Mouse (Mus musculus): Measurements from ENCODE around the gene Sapcd1. TPM values are rescaled to one million over a fixed set of nuclear protein-coding genes. Genes with fewer than 3 reads are reported as not detected.
A peak's percentile ranks its signal among the peaks of the same experiment; 100 is the strongest.
"Not testable (repeated sequence)": the region's sequence is repeated elsewhere in the genome, so short reads cannot be mapped to it uniquely, and the experiment has no call there.

Sapcd1 gene
- polyA plus RNA-seq, 1 experiment from 2014 or later = 6.6 TPM

GRCm38 (mm10) chr17:35034896-35035295, 7.1 kb upstream of the Sapcd1 start:
- no peak overlapping the region for H3K4me2 ChIP-seq (replicated peaks; ENCODE audit: low read depth, low read length)
- no peak overlapping the region for H3K9ac ChIP-seq (ENCODE audit: low read depth, low read length)
- no peak overlapping the region for H3K4me3 ChIP-seq (ENCODE audit: low read length)
- no peaks in the 10 kb centered on the region for H3K9me3 ChIP-seq (ENCODE audit: control insufficient read depth, low read length)
- no peaks in the 10 kb centered on the region for H3K36me3 ChIP-seq (ENCODE audit: control insufficient read depth, insufficient read depth, low read length)
- ATAC-seq (ENCODE audit: low FRiP score, low TSS enrichment) = no peak
- no peaks in the 10 kb centered on the region for H3K27me3 ChIP-seq (ENCODE audit: control insufficient read depth, insufficient read depth, low read length)
- H3K4me1 ChIP-seq (ENCODE audit: control insufficient read depth, insufficient read depth, low read length) = no peaks in the 10 kb centered on the region
- WGBS = 83% methylated on average over 6 of the region's 6 CpGs
- no peak overlapping the region for H3K27ac ChIP-seq (ENCODE audit: low read depth, low read length)

- not testable (repeated sequence) for H3K4me2 ChIP-seq (replicated peaks; ENCODE audit: low read depth, low read length); H3K27ac ChIP-seq (ENCODE audit: low read depth, low read length); ATAC-seq (ENCODE audit: low FRiP score, low TSS enrichment); H3K4me3 ChIP-seq (ENCODE audit: low read length); H3K27me3 ChIP-seq (ENCODE audit: control insufficient read depth, insufficient read depth, low read length); H3K36me3 ChIP-seq (ENCODE audit: control insufficient read depth, insufficient read depth, low read length); H3K4me1 ChIP-seq (ENCODE audit: control insufficient read depth, insufficient read depth, low read length); H3K9ac ChIP-seq (ENCODE audit: low read depth, low read length); H3K9me3 ChIP-seq (ENCODE audit: control insufficient read depth, low read length)
- 86% methylated on average over 1 of the region's 1 CpGs for WGBS
Observed at GRCm38 (mm10) chr17:35033703-35034102, 5.9 kb upstream of the Sapcd1 start.

- no peak for ATAC-seq (ENCODE audit: low FRiP score, low TSS enrichment)
- H3K9me3 ChIP-seq (ENCODE audit: control insufficient read depth, low read length) = no peaks in the 10 kb centered on the region
- H3K4me1 ChIP-seq (ENCODE audit: control insufficient read depth, insufficient read depth, low read length) = 0 out of 2 replicates have a peak, but pooled peaks cover 4% of the 10 kb centered on the region
- no peak overlapping the region for H3K4me2 ChIP-seq (replicated peaks; ENCODE audit: low read depth, low read length)
- H3K36me3 ChIP-seq (ENCODE audit: control insufficient read depth, insufficient read depth, low read length) = no peaks in the 10 kb centered on the region
- no peaks in the 10 kb centered on the region for H3K27me3 ChIP-seq (ENCODE audit: control insufficient read depth, insufficient read depth, low read length)
- no peak overlapping the region for H3K9ac ChIP-seq (ENCODE audit: low read depth, low read length)
- no peak overlapping the region for H3K4me3 ChIP-seq (ENCODE audit: low read length)
- 71% methylated on average over 8 of the region's 8 CpGs for WGBS
- H3K27ac ChIP-seq (ENCODE audit: low read depth, low read length) = no peak overlapping the region
Observed at GRCm38 (mm10) chr17:35032323-35032870, 4.6 kb upstream of the Sapcd1 start.

GRCm38 (mm10) chr17:35031880-35032279, 4.1 kb upstream of the Sapcd1 start:
- H3K4me2 ChIP-seq (replicated peaks; ENCODE audit: low read depth, low read length) = no peak overlapping the region
- no peaks in the 10 kb centered on the region for H3K36me3 ChIP-seq (ENCODE audit: control insufficient read depth, insufficient read depth, low read length)
- H3K4me1 ChIP-seq (ENCODE audit: control insufficient read depth, insufficient read depth, low read length) = 0 out of 2 replicates have a peak, but pooled peaks cover 4% of the 10 kb centered on the region
- H3K9me3 ChIP-seq (ENCODE audit: control insufficient read depth, low read length) = no peaks in the 10 kb centered on the region
- H3K27ac ChIP-seq (ENCODE audit: low read depth, low read length) = no peak overlapping the region
- no peak for ATAC-seq (ENCODE audit: low FRiP score, low TSS enrichment)
- no peak overlapping the region for H3K9ac ChIP-seq (ENCODE audit: low read depth, low read length)
- 76% methylated on average over 7 of the region's 7 CpGs for WGBS
- H3K27me3 ChIP-seq (ENCODE audit: control insufficient read depth, insufficient read depth, low read length) = no peaks in the 10 kb centered on the region
- H3K4me3 ChIP-seq (ENCODE audit: low read length) = no peak overlapping the region

GRCm38 (mm10) chr17:35031272-35031671, 3.5 kb upstream of the Sapcd1 start:
- H3K9me3 ChIP-seq (ENCODE audit: control insufficient read depth, low read length) = no peaks in the 10 kb centered on the region
- H3K27me3 ChIP-seq (ENCODE audit: control insufficient read depth, insufficient read depth, low read length) = no peaks in the 10 kb centered on the region
- no peak overlapping the region for H3K27ac ChIP-seq (ENCODE audit: low read depth, low read length)
- 0 out of 2 replicates have a peak, but pooled peaks cover 6% of the 10 kb centered on the region for H3K4me1 ChIP-seq (ENCODE audit: control insufficient read depth, insufficient read depth, low read length)
- no peaks in the 10 kb centered on the region for H3K36me3 ChIP-seq (ENCODE audit: control insufficient read depth, insufficient read depth, low read length)
- no peak overlapping the region for H3K4me2 ChIP-seq (replicated peaks; ENCODE audit: low read depth, low read length)
- whole genome bisulfite sequencing = 95% methylated on average over 11 of the region's 11 CpGs
- ATAC-seq (ENCODE audit: low FRiP score, low TSS enrichment) = no peak
- H3K9ac ChIP-seq (ENCODE audit: low read depth, low read length) = no peak overlapping the region
- no peak overlapping the region for H3K4me3 ChIP-seq (ENCODE audit: low read length)

- H3K27ac ChIP-seq (ENCODE audit: low read depth, low read length) = no peak overlapping the region
- H3K27me3 ChIP-seq (ENCODE audit: control insufficient read depth, insufficient read depth, low read length) = no peaks in the 10 kb centered on the region
- H3K4me2 ChIP-seq (replicated peaks; ENCODE audit: low read depth, low read length) = no peak overlapping the region
- H3K4me3 ChIP-seq (ENCODE audit: low read length) = no peak overlapping the region
- no peak for ATAC-seq (ENCODE audit: low FRiP score, low TSS enrichment)
- 36% methylated on average over 19 of the region's 19 CpGs for WGBS
- 0 out of 2 replicates have a peak, but pooled peaks cover 13% of the 10 kb centered on the region for H3K4me1 ChIP-seq (ENCODE audit: control insufficient read depth, insufficient read depth, low read length)
- no peaks in the 10 kb centered on the region for H3K36me3 ChIP-seq (ENCODE audit: control insufficient read depth, insufficient read depth, low read length)
- H3K9ac ChIP-seq (ENCODE audit: low read depth, low read length) = no peak overlapping the region
- H3K9me3 ChIP-seq (ENCODE audit: control insufficient read depth, low read length) = no peaks in the 10 kb centered on the region
Observed at GRCm38 (mm10) chr17:35029691-35030532, 2.1 kb upstream of the Sapcd1 start.

- Histone ChIP-seq H3K36me3 (ENCODE audit: control insufficient read depth, insufficient read depth, low read length) (no peaks in the 10 kb centered on the region), H3K4me1 (ENCODE audit: control insufficient read depth, insufficient read depth, low read length) (0 out of 2 replicates have a peak, but pooled peaks cover 14% of the 10 kb centered on the region), H3K4me3 (ENCODE audit: low read length) (no peak overlapping the region), H3K27me3 (ENCODE audit: control insufficient read depth, insufficient read depth, low read length) (no peaks in the 10 kb centered on the region), H3K4me2 (replicated peaks; ENCODE audit: low read depth, low read length) (no peak overlapping the region), H3K9me3 (ENCODE audit: control insufficient read depth, low read length) (no peaks in the 10 kb centered on the region), H3K9ac (ENCODE audit: low read depth, low read length) (no peak overlapping the region), H3K27ac (ENCODE audit: low read depth, low read length) (no peak overlapping the region)
- ATAC-seq (ENCODE audit: low FRiP score, low TSS enrichment) = no peak
- 68% methylated on average over 2 of the region's 2 CpGs for WGBS
Observed at GRCm38 (mm10) chr17:35028315-35028714, 499 bp upstream of the Sapcd1 start.

- Histone ChIP-seq H3K27ac (ENCODE audit: low read depth, low read length) (no peak overlapping the region), H3K36me3 (ENCODE audit: control insufficient read depth, insufficient read depth, low read length) (no peaks in the 10 kb centered on the region), H3K4me1 (ENCODE audit: control insufficient read depth, insufficient read depth, low read length) (peaks cover 21% of the 10 kb centered on the region), H3K9me3 (ENCODE audit: control insufficient read depth, low read length) (no peaks in the 10 kb centered on the region), H3K4me2 (replicated peaks; ENCODE audit: low read depth, low read length) (no peak overlapping the region), H3K27me3 (ENCODE audit: control insufficient read depth, insufficient read depth, low read length) (no peaks in the 10 kb centered on the region), H3K4me3 (ENCODE audit: low read length) (no peak overlapping the region), H3K9ac (ENCODE audit: low read depth, low read length) (no peak overlapping the region)
- ATAC-seq (ENCODE audit: low FRiP score, low TSS enrichment) = 0 out of 2 replicates have a peak, but pooled peaks have one; percentile 14
- WGBS = 56% methylated on average over 5 of the region's 5 CpGs
Observed at GRCm38 (mm10) chr17:35026206-35026605, 1.6 kb downstream of the Sapcd1 start.

Measured in kidney, embryonic 14.5 days (tissue).